Mouse (Mus musculus) liver, embryonic 15.5 days (tissue): ENCODE measurements at regions not wholly inside any gene's neighbourhood (a gene's known extent, or its start where the extent isn't known, plus 50 kb on each side); places are given as distances from the start of the nearest gene placed in this dataset.

Experiments used
- ATAC-seq: fragments of 200-750 bp; cut with Nextera tagmentation; 2 replicates; pipeline ENCODE4 v1.8.0; 2017; ENCODE audit warnings: moderate number of reproducible peaks, mild to moderate bottlenecking, moderate library complexity; ENCODE audit not compliant: insufficient read depth
- H3K27ac ChIP-seq: fragments of 300-500 bp; sonication (generic); replicated peaks from 2 replicates; pipeline ENCODE4 v1.5.1; 2015; ENCODE audit warnings: mild to moderate bottlenecking, inconsistent platforms
- H3K27me3 ChIP-seq: fragments of 300-500 bp; sonication (generic); 2 replicates; pipeline ENCODE4 v1.6.1; 2015; ENCODE audit warnings: mild to moderate bottlenecking, inconsistent platforms
- H3K36me3 ChIP-seq: fragments of 300-500 bp; sonication (generic); replicated peaks from 2 replicates; pipeline ENCODE4 v1.6.1; 2015; ENCODE audit warnings: moderate library complexity, mild to moderate bottlenecking, inconsistent platforms
- H3K4me1 ChIP-seq: fragments of 300-500 bp; sonication (generic); replicated peaks from 2 replicates; pipeline ENCODE4 v1.6.1; 2015; ENCODE audit warnings: inconsistent platforms
- H3K4me2 ChIP-seq: fragments of 300-500 bp; sonication (generic); 2 replicates; pipeline ENCODE4 v1.6.1; 2015; ENCODE audit warnings: moderate library complexity, mild to moderate bottlenecking, inconsistent platforms
- H3K4me3 ChIP-seq: fragments of 300-500 bp; sonication (generic); replicated peaks from 2 replicates; pipeline ENCODE4 v1.5.1; 2015; ENCODE audit warnings: mild to moderate bottlenecking, inconsistent platforms
- H3K9ac ChIP-seq: fragments of 300-500 bp; sonication (generic); 2 replicates; pipeline ENCODE4 v1.6.1; 2015; ENCODE audit warnings: moderate library complexity, mild to moderate bottlenecking, inconsistent platforms
- H3K9me3 ChIP-seq: fragments of 300-500 bp; sonication (generic); replicated peaks from 2 replicates; pipeline ENCODE4 v1.6.1; 2016; ENCODE audit warnings: inconsistent platforms
- WGBS: fragments of 180-500 bp; shearing (Covaris S2); methylation state at CpG from one replicate; pipeline ENCODE4 v1.1.7; 2015; ENCODE audit warnings: mixed read lengths; ENCODE audit not compliant: insufficient replicate concordance; 5-methylcytosine and 5-hydroxymethylcytosine counted together

GRCm38 (mm10) chr2:103848923-103849700 lies 51.7 kb upstream of the Caprin1 start:
- Histone ChIP-seq H3K4me3 (no peak overlapping the region), H3K27me3 (no peaks in the 10 kb centered on the region), H3K4me1 (no peaks in the 10 kb centered on the region), H3K4me2 (no peak overlapping the region), H3K9me3 (no peaks in the 10 kb centered on the region), H3K9ac (no peak overlapping the region), H3K36me3 (no peaks in the 10 kb centered on the region), H3K27ac (no peak overlapping the region)
- no peak; the same call in 1 of the 2 replicates for ATAC-seq
- WGBS, result 67% methylated on average over 9 of the region's 9 CpGs

DNA sequence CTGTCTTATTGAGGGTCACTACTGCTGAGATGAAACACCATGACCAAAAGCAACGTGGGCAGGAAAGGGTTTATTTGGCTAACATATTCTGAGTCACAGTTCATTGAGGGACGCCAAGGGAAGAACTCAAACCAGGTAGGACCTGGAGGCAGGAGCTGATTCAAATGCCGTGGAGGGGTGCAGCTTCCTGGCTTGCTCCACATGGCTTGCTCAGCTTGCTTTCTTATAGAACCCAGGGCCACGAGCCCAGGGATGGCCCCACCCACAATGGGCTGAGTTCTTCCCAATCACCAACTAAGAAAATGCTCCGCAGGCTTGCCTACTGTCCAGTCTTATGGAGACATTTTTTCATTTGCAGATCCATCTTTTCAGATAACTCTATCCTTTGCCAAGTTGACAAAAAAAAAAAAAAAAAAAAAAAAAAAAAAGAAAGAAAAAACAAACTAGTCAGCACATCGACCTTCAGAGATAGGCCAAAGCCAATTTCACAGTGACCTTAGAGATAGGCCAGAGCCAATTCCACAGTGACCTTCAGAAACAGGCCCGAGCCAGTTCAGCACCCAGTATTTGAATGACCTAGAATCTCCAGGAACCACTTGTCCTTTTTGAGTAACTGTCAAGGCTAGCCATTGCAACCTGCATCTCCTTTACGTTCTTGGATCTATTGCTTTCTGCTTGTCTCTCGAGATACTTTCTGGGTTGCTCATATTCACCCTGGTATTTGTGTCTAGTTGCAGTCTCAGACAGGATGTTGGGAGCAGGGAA lies 52.5 kb upstream of the Caprin1 start:
- Histone ChIP-seq H3K36me3 (no peaks in the 10 kb centered on the region), H3K4me1 (no peaks in the 10 kb centered on the region), H3K4me2 (no peak overlapping the region), H3K4me3 (no peak overlapping the region), H3K27ac (no peak overlapping the region), H3K9ac (no peak overlapping the region), H3K9me3 (no peaks in the 10 kb centered on the region), H3K27me3 (no peaks in the 10 kb centered on the region)
- ATAC-seq, result no peak
- whole genome bisulfite sequencing, result 67% methylated on average over 9 of the region's 9 CpGs

DNA sequence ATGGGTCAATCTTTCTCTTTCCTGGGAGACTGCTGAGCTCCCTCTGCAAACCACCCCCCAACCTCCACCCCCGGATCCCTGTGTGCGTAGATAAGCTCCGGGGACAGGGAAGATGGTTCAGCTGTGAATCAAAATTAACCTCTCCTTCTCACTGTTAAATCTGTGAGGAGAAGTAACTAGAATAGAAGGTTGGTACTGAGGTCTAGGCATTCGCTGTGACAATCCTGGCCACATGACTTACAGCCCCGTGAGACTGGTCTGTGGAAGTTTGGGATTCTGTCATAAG lies 53.0 kb upstream of the Caprin1 start:
- Histone ChIP-seq H3K4me1 (no peaks in the 10 kb centered on the region), H3K9me3 (no peaks in the 10 kb centered on the region), H3K27me3 (no peaks in the 10 kb centered on the region), H3K4me3 (no peak overlapping the region), H3K27ac (no peak overlapping the region), H3K9ac (no peak overlapping the region), H3K4me2 (no peak overlapping the region), H3K36me3 (no peaks in the 10 kb centered on the region)
- 43% methylated on average over 5 of the region's 5 CpGs for WGBS
- no peak for ATAC-seq

GRCm38 (mm10) chr2:103851171-103851570 lies 53.7 kb upstream of the Caprin1 start:
- no peak overlapping the region for H3K4me2 ChIP-seq
- H3K9ac ChIP-seq, result no peak overlapping the region
- H3K9me3 ChIP-seq, result no peaks in the 10 kb centered on the region
- H3K27me3 ChIP-seq, result no peaks in the 10 kb centered on the region
- 61% methylated on average over 3 of the region's 3 CpGs for WGBS
- no peaks in the 10 kb centered on the region for H3K4me1 ChIP-seq
- H3K27ac ChIP-seq, result no peak overlapping the region
- no peak overlapping the region for H3K4me3 ChIP-seq
- no peak for ATAC-seq
- H3K36me3 ChIP-seq, result no peaks in the 10 kb centered on the region

DNA sequence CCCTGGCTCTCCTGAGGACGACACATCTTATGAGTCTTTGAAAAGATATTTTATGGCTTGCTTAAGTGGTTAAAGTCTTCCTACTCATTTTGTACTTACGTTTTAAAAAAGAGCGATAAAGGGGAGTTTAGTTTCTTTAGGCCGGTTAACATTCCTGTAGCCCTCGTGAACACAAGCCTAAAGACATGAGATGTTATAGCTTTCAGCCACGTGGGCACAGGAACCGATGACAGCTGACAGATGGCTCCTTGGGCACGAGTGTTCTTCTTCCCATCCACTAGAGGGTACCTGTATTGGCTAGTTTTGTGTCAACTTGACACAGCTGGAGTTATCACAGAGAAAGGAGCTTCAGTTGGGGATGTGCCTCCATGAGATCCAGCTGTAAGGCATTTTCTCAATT lies 63.8 kb upstream of the Caprin1 start:
- Histone ChIP-seq H3K36me3 (no peaks in the 10 kb centered on the region), H3K4me2 (no peak overlapping the region), H3K27me3 (no peaks in the 10 kb centered on the region), H3K27ac (no peak overlapping the region), H3K9ac (no peak overlapping the region), H3K4me3 (no peak overlapping the region), H3K9me3 (no peaks in the 10 kb centered on the region), H3K4me1 (no peaks in the 10 kb centered on the region)
- ATAC-seq, result no peak
- 74% methylated on average over 8 of the region's 8 CpGs for WGBS

- Histone ChIP-seq H3K36me3 (no peaks in the 10 kb centered on the region), H3K4me2 (no peak overlapping the region), H3K27ac (no peak overlapping the region), H3K4me3 (no peak overlapping the region), H3K9ac (no peak overlapping the region), H3K4me1 (peaks cover 5% of the 10 kb centered on the region; the same call in 1 of the 2 replicates), H3K27me3 (no peaks in the 10 kb centered on the region; the same call in 1 of the 2 replicates), H3K9me3 (no peaks in the 10 kb centered on the region)
- ATAC-seq, result no peak
- 55% methylated on average over 2 of the region's 2 CpGs for WGBS
Observed at GRCm38 (mm10) chr2:103864254-103864653, 66.8 kb upstream of the Caprin1 start.

DNA sequence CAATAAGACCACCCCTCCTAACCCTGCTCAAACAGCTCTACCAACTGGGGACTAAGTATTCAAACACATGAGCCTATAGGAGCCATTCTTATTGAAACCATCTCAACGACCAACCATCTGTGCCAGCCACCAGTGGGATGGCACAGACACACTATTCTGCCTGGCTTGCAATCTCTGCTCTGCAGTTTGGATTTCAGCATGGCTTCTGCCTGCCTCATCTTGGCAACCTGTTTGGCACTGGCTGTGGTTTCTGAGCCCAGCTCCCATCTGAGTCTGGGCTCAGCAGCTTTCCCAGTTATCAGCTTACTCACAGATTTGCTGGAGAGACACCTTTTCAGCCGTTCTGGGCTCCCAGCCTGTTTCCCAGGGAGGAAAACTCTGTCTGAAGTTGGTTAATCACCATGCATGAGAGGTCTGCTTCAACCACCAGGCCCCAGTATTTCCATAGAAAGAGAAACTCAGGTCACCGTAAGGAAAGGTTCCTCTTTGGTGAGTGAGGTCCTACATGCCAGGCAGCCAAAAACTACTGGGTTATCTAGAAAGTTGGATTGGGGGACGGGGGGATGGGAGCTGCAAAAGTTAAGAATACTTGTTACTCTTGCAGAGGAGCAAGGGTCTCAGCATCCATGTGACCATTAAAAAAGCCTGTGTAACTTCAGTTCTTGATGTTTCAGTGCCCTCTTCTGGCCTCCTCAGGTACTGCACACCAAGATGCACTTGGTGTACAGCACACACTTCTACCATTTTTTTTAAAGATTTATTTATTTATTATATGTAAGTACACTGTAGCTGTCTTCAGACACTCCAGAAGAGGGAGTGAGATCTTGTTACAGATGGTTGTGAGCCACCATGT lies 68.1 kb upstream of the Caprin1 start:
- Histone ChIP-seq H3K4me1 (peaks cover 11% of the 10 kb centered on the region; the same call in 1 of the 2 replicates), H3K36me3 (no peaks in the 10 kb centered on the region), H3K4me3 (no peak overlapping the region), H3K9me3 (no peaks in the 10 kb centered on the region), H3K27me3 (no peaks in the 10 kb centered on the region; the same call in 1 of the 2 replicates), H3K4me2 (no peak overlapping the region), H3K9ac (no peak overlapping the region), H3K27ac (no peak overlapping the region)
- no peak for ATAC-seq
- 55% methylated on average over 4 of the region's 4 CpGs for WGBS

- Histone ChIP-seq H3K9ac (no peak overlapping the region), H3K27me3 (no peaks in the 10 kb centered on the region; the same call in 1 of the 2 replicates), H3K36me3 (no peaks in the 10 kb centered on the region), H3K4me1 (peaks cover 25% of the 10 kb centered on the region), H3K9me3 (no peaks in the 10 kb centered on the region), H3K27ac (no peak overlapping the region), H3K4me2 (no peak overlapping the region), H3K4me3 (no peak overlapping the region)
- WGBS, result 68% methylated on average over 14 of the region's 14 CpGs
- no peak for ATAC-seq
Observed at GRCm38 (mm10) chr2:103867241-103867957, 70.0 kb upstream of the Caprin1 start.

DNA sequence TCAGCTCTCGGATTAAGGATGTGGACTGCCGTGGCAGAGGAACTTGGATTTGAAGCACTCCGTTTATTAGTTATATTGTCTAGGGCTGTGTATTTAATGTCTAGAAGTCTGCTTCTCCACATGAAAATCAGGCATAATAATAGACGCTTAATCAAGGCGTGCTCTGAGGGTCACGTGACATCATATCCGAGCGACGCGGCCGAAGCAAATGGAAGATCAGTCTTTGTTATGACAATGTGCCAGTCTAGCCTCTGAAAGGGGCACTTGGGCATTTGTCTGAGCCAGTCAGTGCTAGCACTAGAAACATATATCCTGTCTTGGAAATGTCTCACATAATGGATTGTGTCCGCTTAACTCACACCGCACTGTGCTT lies 70.5 kb upstream of the Caprin1 start:
- no peak overlapping the region for H3K4me2 ChIP-seq
- no peaks in the 10 kb centered on the region for H3K9me3 ChIP-seq
- peaks cover 31% of the 10 kb centered on the region for H3K4me1 ChIP-seq
- H3K27ac ChIP-seq, result no peak overlapping the region
- H3K9ac ChIP-seq, result no peak overlapping the region
- H3K27me3 ChIP-seq, result no peaks in the 10 kb centered on the region; the same call in 1 of the 2 replicates
- WGBS, result 85% methylated on average over 13 of the region's 13 CpGs
- no peak overlapping the region for H3K4me3 ChIP-seq
- no peak for ATAC-seq
- H3K36me3 ChIP-seq, result no peaks in the 10 kb centered on the region

GRCm38 (mm10) chr2:103868655-103869054 lies 71.2 kb upstream of the Caprin1 start:
- Histone ChIP-seq H3K27ac (no peak overlapping the region), H3K4me2 (no peak overlapping the region), H3K4me3 (no peak overlapping the region), H3K36me3 (no peaks in the 10 kb centered on the region), H3K9me3 (no peaks in the 10 kb centered on the region), H3K9ac (no peak overlapping the region), H3K4me1 (peaks cover 36% of the 10 kb centered on the region), H3K27me3 (no peaks in the 10 kb centered on the region; the same call in 1 of the 2 replicates)
- no peak for ATAC-seq
- 52% methylated on average over 7 of the region's 7 CpGs for WGBS
